Comparison of ENCODE assay signal across 24 mouse cellular contexts in genomic region chr5:14216211-14216610, GRCm38 (mm10).
DNase-seq lines count a peak whose midpoint lies in the region; ATAC-seq and TF ChIP-seq lines count a peak whose summit lies in the region.
"Had no signal": no experiment of that assay in that cellular context is flagged by ENCODE, and none has a peak within 500 bp of the region (broad histone marks: within the 10 kb centered on the region; RNA-seq: fewer than 3 reads in every experiment).

No protein-coding gene starts in this region.

- no peaks in the 10 kb centered on the region for H3K27me3 ChIP-seq in embryonic facial prominence, embryonic 14.5 days (replicated peaks; ENCODE audit: control insufficient read depth, insufficient read depth, low read length)
- no peaks in the 10 kb centered on the region for H3K27me3 ChIP-seq in embryonic facial prominence, embryonic 10.5 days (replicated peaks; ENCODE audit: low read depth, poor library complexity, severe bottlenecking)
- H3K27me3 ChIP-seq in kidney, adult 2 months (replicated peaks; ENCODE audit: control insufficient read depth, insufficient read depth, low read length): no peaks in the 10 kb centered on the region
- H3K27me3 ChIP-seq: embryonic facial prominence, embryonic 12.5 days; heart, embryonic 15.5 days; liver, embryonic 12.5 days; Patski; stomach, embryonic 15.5 days had no signal

- no peak overlapping the region for H3K9ac ChIP-seq in embryonic facial prominence, embryonic 14.5 days (ENCODE audit: low read depth, low read length)
- H3K9ac ChIP-seq: embryonic facial prominence, embryonic 12.5 days; heart, embryonic 15.5 days; liver, embryonic 12.5 days; liver, postnatal 0 days; stomach, embryonic 15.5 days had no signal

- no peak overlapping the region for H3K4me2 ChIP-seq in embryonic facial prominence, embryonic 14.5 days (ENCODE audit: low read depth, low read length)
- H3K4me2 ChIP-seq: embryonic facial prominence, embryonic 12.5 days; heart, embryonic 15.5 days; liver, embryonic 12.5 days; midbrain, embryonic 11.5 days; stomach, embryonic 15.5 days had no signal

- TF ChIP-seq POLR2A in kidney, adult 2 months (IDR thresholded peaks at IDR 0.05; ENCODE audit: low read depth, low read length): no peak

- H3K36me3 ChIP-seq in embryonic facial prominence, embryonic 14.5 days (ENCODE audit: control insufficient read depth, insufficient read depth, low read length): no peaks in the 10 kb centered on the region
- H3K36me3 ChIP-seq in embryonic facial prominence, embryonic 10.5 days (replicated peaks): no peaks in the 10 kb centered on the region
- no peaks in the 10 kb centered on the region for H3K36me3 ChIP-seq in kidney, adult 2 months (ENCODE audit: control insufficient read depth, insufficient read depth, low read length)
- H3K36me3 ChIP-seq: embryonic facial prominence, embryonic 12.5 days; forebrain, embryonic 10.5 days; heart, embryonic 10.5 days; heart, embryonic 15.5 days; liver, embryonic 12.5 days; stomach, embryonic 15.5 days had no signal

- ATAC-seq in embryonic facial prominence, embryonic 14.5 days (ENCODE audit: low read depth): no peak
- ATAC-seq: intestine, embryonic 16.5 days; liver, embryonic 12.5 days; liver, postnatal 0 days; Patski had no signal

- H3K4me3 ChIP-seq in embryonic facial prominence, embryonic 14.5 days (ENCODE audit: low read depth, low read length): no peak overlapping the region
- H3K4me3 ChIP-seq in embryonic facial prominence, embryonic 10.5 days: no peak overlapping the region
- H3K4me3 ChIP-seq in kidney, adult 2 months (ENCODE audit: insufficient read depth, low read depth, low read length): no peak overlapping the region
- H3K4me3 ChIP-seq: embryonic facial prominence, embryonic 12.5 days; forebrain, embryonic 10.5 days; heart, embryonic 10.5 days; heart, embryonic 15.5 days; layer of hippocampus, adult 2 months; liver, embryonic 12.5 days; stomach, embryonic 15.5 days had no signal

- no peak for TF ChIP-seq CTCF in kidney, adult 2 months (conservative IDR thresholded peaks at IDR 0.05; ENCODE audit: insufficient read depth, insufficient read length, low read depth, low read length)

- WGBS in embryonic facial prominence, embryonic 14.5 days: 59% methylated on average over 7 of the region's 7 CpGs
- WGBS in embryonic facial prominence, embryonic 10.5 days: 82% methylated on average over 7 of the region's 7 CpGs
- WGBS in kidney, adult 2 months: 46% methylated on average over 7 of the region's 7 CpGs

- no peaks in the 10 kb centered on the region for H3K9me3 ChIP-seq in embryonic facial prominence, embryonic 14.5 days (ENCODE audit: control insufficient read depth, low read length)
- no peaks in the 10 kb centered on the region for H3K9me3 ChIP-seq in embryonic facial prominence, embryonic 10.5 days
- H3K9me3 ChIP-seq: embryonic facial prominence, embryonic 12.5 days; forebrain, embryonic 10.5 days; heart, embryonic 10.5 days; heart, embryonic 15.5 days; liver, embryonic 12.5 days; stomach, embryonic 15.5 days had no signal

- peak; percentile 37 for DNase-seq in embryonic facial prominence, embryonic 14.5 days (ENCODE audit: low spot score)
- DNase-seq in embryonic facial prominence, embryonic 10.5 days (ENCODE audit: low spot score): no peak
- peak; percentile 8 for DNase-seq in kidney, postnatal 14 days
- no peak for DNase-seq in kidney, adult 2 months
- peak; percentile 4 for DNase-seq in lung, postnatal 36 days
- no peak for DNase-seq in lung, postnatal 4 days
- peak; percentile 23 for DNase-seq in mesoderm, embryonic 11.5 days (ENCODE audit: low read depth, low spot score)
- DNase-seq: adrenal gland, postnatal 10 days; cerebellum, adult 11-12 months; gastrocnemius, postnatal 25 days; heart, adult 11 months; kidney, postnatal 36 days; liver, postnatal 0 days; right cerebral cortex, postnatal 25 days had no signal

- H3K27ac ChIP-seq in embryonic facial prominence, embryonic 14.5 days (replicated peaks; ENCODE audit: low read depth, low read length): no peak overlapping the region
- H3K27ac ChIP-seq in embryonic facial prominence, embryonic 10.5 days (replicated peaks): no peak overlapping the region
- no peak overlapping the region for H3K27ac ChIP-seq in kidney, adult 2 months (ENCODE audit: insufficient read depth, low read depth, low read length)
- H3K27ac ChIP-seq: embryonic facial prominence, embryonic 12.5 days; forebrain, embryonic 10.5 days; heart, embryonic 10.5 days; heart, embryonic 15.5 days; layer of hippocampus, adult 2 months; liver, embryonic 12.5 days; stomach, embryonic 15.5 days had no signal

- H3K4me1 ChIP-seq in embryonic facial prominence, embryonic 14.5 days (ENCODE audit: control insufficient read depth, insufficient read depth, low read length): no peaks in the 10 kb centered on the region
- H3K4me1 ChIP-seq in embryonic facial prominence, embryonic 10.5 days: no peaks in the 10 kb centered on the region
- no peaks in the 10 kb centered on the region for H3K4me1 ChIP-seq in kidney, adult 2 months (ENCODE audit: control insufficient read depth, insufficient read depth, low read length)
- H3K4me1 ChIP-seq: embryonic facial prominence, embryonic 12.5 days; forebrain, embryonic 10.5 days; heart, embryonic 10.5 days; heart, embryonic 15.5 days; liver, embryonic 12.5 days; stomach, embryonic 15.5 days had no signal

Comparison
In these comparisons a context has a peak if more than half of its experiments do, and no peak if none do; other contexts are left out.
1. DNase-seq: peak in embryonic facial prominence, embryonic 14.5 days (single experiment), kidney, postnatal 14 days (single experiment), lung, postnatal 36 days (single experiment) and mesoderm, embryonic 11.5 days (single experiment); none in embryonic facial prominence, embryonic 10.5 days (single experiment), kidney, adult 2 months (single experiment) and lung, postnatal 4 days (0 of 2).